Mouse (Mus musculus) embryonic stem cell, embryonic (primary cell): ENCODE measurements around the gene Cep95.

Experiments used
- CTCF ChIA-PET, 4 experiments: fragments of 300-600 bp in 2 of 4; fragments of 350-600 bp in 2 of 4; sonication (Branson Sonifier 250); formaldehyde crosslinking; loops; one replicate each; lab custom pipeline; 2022; ENCODE audit warnings: inconsistent platforms in 2 of 4; lab: Charles Lee
- POLR2A ChIA-PET, 4 experiments: fragments of 300-600 bp in 2 of 4; fragments of 350-600 bp in 2 of 4; sonication (Branson Sonifier 250); formaldehyde crosslinking; loops; one replicate each; lab custom pipeline; 2022; ENCODE audit warnings: antibody characterized with exemption in 4 of 4, inconsistent platforms in 1 of 4; lab: Charles Lee

Gene Cep95

DNA sequence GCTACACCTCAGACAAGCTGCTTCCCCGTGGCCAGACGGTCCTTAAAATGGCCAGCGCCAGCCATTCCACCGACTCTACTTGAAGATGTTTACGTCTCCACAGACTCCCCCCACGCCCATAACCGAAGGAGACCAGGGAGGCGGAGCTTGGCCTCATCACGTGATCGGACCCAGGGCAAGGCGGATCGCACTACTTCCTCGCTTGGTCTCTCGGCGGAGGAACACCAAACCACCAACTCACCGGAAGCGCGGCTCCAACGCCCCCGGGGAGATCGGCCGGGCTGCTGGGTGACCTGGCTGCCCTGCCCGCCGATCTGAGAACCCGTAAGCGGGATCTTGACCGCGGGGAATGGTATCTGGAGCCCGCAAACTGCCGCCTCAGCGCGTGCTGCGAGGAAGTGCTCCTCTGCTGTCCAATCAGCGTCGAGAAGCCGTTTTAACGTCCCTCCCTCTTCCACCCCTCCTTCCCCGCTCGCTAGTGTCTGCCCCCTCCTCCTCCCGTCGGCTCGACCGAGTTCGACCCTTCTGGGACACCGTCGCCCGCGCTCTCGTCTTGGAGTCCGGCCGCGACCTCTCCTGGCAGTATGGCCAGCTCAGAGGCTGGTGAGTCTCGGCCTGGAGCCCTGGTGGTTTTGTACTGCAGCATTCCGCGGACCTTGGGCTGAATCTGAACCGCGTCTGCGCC is at the start of gene Cep95, which contains the start of gene Ddx5:
Gene Cep95, plus strand, starts transcription at position 478 of the 685 bp plus-strand sequence.
Gene Ddx5, minus strand, starts transcription at position 411 of the 685 bp plus-strand sequence.
- ChIA-PET POLR2A (interaction anchor here (0.6 to 9.7 kb wide), 163 partner anchors 8 to 908 kb away, joined by 3 to 193 read pairs (median 4); partner anchors contain the start of genes Kpna2 (in 4 of the 4), Polg2 (in 4 of the 4), Smurf2 (in 3 of the 4) and Ccdc47 (in 2 of the 4)), CTCF (interaction anchor here in 2 of 4 experiments (0.7 to 0.9 kb wide), 3 partner anchors 47 to 366 kb away, joined by 3 to 4 read pairs (median 4); partner anchors contain the start of gene Kpna2 (in 1 of the 2))

- CTCF ChIA-PET: interaction anchor here in 3 of 4 experiments (0.6 to 4.7 kb wide), 8 partner anchors 13 to 322 kb away, joined by 3 to 76 read pairs (median 4); no protein-coding TSS in a partner anchor
Observed at GRCm38 (mm10) chr11:106740724-106741123, 48.3 kb upstream of the Cep95 start.

GRCm38 (mm10) chr11:106741232-106741631 is 47.8 kb upstream of the Cep95 start:
- ChIA-PET POLR2A (interaction anchor here (0.6 to 11.4 kb wide), 25 partner anchors 12 to 241 kb away, joined by 3 to 100 read pairs (median 5); no protein-coding TSS in a partner anchor), CTCF (interaction anchor here (0.5 to 4.7 kb wide), 28 partner anchors 11 to 414 kb away, joined by 3 to 96 read pairs (median 6); no protein-coding TSS in a partner anchor)

More at GRCm38 (mm10) chr11:106740724-106741123, 48.3 kb upstream of the Cep95 start:
- POLR2A ChIA-PET: interaction anchor here in 3 of 4 experiments (0.7 to 11.4 kb wide), 9 partner anchors 13 to 95 kb away, joined by 3 to 100 read pairs (median 5); no protein-coding TSS in a partner anchor

- CTCF ChIA-PET: interaction anchor here (0.5 to 4.7 kb wide), 77 partner anchors 10 to 439 kb away, joined by 3 to 96 read pairs (median 4); partner anchors contain the start of genes Cep95 (in 1 of the 4) and Ddx5 (in 1 of the 4)
- POLR2A ChIA-PET: interaction anchor here (0.6 to 11.4 kb wide), 44 partner anchors 10 to 870 kb away, joined by 3 to 100 read pairs (median 5); partner anchors contain the start of gene Tex2 (in 1 of the 4)
Observed at GRCm38 (mm10) chr11:106741826-106742225, 47.2 kb upstream of the Cep95 start.

GRCm38 (mm10) chr11:106742388-106742841 is 46.6 kb upstream of the Cep95 start:
- ChIA-PET POLR2A (interaction anchor here (0.5 to 11.4 kb wide), 72 partner anchors 10 to 1394 kb away, joined by 3 to 100 read pairs (median 4); partner anchors contain the start of genes Cep95 (in 1 of the 4), Ddx5 (in 1 of the 4) and Tex2 (in 1 of the 4)), CTCF (interaction anchor here (0.6 to 4.7 kb wide), 157 partner anchors 9 to 882 kb away, joined by 3 to 96 read pairs (median 4); partner anchors contain the start of genes Cep95 (in 1 of the 4), Ddx5 (in 1 of the 4), Ern1 (in 1 of the 4) and Tex2 (in 1 of the 4))

DNA sequence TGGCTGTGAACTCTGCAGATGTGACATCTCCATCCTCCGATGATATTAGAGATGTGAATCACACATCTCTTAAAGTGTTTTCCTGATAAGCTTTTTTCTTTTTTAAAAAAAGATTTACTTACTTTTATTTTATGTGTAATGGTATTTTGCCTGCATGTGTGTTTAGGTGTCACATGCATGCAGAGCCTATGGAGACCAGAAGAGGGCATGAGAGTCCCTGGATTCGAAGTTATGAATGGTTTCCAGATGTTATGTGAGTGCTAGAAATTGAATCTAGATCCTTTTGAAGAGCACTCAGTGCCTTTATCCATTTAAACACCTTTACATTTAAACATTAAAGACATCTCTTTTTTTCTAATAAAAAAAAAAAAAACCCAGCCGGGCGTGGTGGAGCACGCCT is 44.1 kb upstream of the Cep95 start:
- POLR2A ChIA-PET: interaction anchor here in 1 of 4 experiments (0.6 to 1.8 kb wide), 4 partner anchors 12 to 69 kb away, joined by 3 to 5 read pairs (median 4); no protein-coding TSS in a partner anchor
- CTCF ChIA-PET: interaction anchor here in 2 of 4 experiments (0.7 to 1.3 kb wide), 2 partner anchors 81 to 128 kb away, joined by 3 to 4 read pairs; no protein-coding TSS in a partner anchor

GRCm38 (mm10) chr11:106749557-106750120 is 39.4 kb upstream of the Cep95 start:
- CTCF ChIA-PET: interaction anchor here in 1 of 4 experiments (1.2 kb wide), 1 partner anchor 101 kb away, joined by 4 read pairs; no protein-coding TSS in a partner anchor
- POLR2A ChIA-PET: interaction anchor here in 3 of 4 experiments (0.6 to 1.0 kb wide), 3 partner anchors 25 to 249 kb away, joined by 3 read pairs; no protein-coding TSS in a partner anchor

DNA sequence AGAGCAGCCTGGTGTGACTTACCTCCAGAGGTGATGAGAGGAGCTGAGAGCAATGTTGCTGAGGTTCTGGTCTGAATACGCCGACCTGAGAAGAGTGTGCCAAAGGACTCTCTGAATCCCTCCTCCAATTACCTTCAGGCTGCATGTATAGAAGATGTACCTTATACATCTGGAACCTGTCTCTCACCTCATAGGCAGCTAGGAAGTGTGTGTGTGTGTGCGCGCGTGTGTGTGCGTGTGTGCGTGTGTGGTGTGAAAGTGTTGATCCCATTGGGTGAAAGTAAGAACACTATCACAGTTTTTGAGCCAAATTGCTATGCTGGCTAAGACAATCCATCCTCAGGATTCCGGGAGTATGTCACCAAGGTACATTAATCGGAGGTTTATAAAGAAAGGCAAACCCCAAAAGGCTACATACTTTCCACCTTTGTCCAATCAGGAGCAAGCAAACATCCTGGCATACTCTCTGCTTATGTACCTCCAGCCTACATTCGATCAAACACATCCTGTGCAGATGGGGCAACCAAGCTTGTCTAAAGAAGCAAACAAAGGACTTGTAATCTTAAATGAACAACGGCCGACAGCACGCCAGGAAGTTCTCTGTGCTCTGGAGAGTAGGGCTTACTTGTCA is 38.8 kb upstream of the Cep95 start, which contains the start of gene Pecam1:
Gene Pecam1, minus strand, starts transcription at position 508 of the 631 bp plus-strand sequence.
- ChIA-PET CTCF (interaction anchor here in 1 of 4 experiments (1.2 kb wide), 1 partner anchor 102 kb away, joined by 4 read pairs; no protein-coding TSS in a partner anchor), POLR2A (interaction anchor here (0.6 to 1.6 kb wide), 5 partner anchors 25 to 250 kb away, joined by 3 read pairs; partner anchors contain the start of gene Polg2 (in 1 of the 4))

- ChIA-PET CTCF (interaction anchor here in 2 of 4 experiments (1.4 kb wide), 2 partner anchors 9 kb away, joined by 6 read pairs; no protein-coding TSS in a partner anchor), POLR2A (interaction anchor here in 2 of 4 experiments (0.7 to 2.4 kb wide), 12 partner anchors 8 to 1092 kb away, joined by 3 to 8 read pairs (median 3); partner anchors contain the start of genes Cep95 (in 1 of the 2), Ddx5 (in 1 of the 2) and Polg2 (in 1 of the 2))
Observed at GRCm38 (mm10) chr11:106751039-106752018, 37.7 kb upstream of the Cep95 start, which contains the start of gene Milr1. Milr1 (plus strand) TSS chr11:106751226.

- CTCF ChIA-PET: interaction anchor here in 2 of 4 experiments (1.4 kb wide), 2 partner anchors 10 kb away, joined by 6 read pairs; no protein-coding TSS in a partner anchor
- POLR2A ChIA-PET: interaction anchor here in 2 of 4 experiments (0.6 to 2.4 kb wide), 11 partner anchors 9 to 251 kb away, joined by 3 to 8 read pairs (median 4); partner anchors contain the start of genes Cep95 (in 1 of the 2) and Ddx5 (in 1 of the 2)
Observed at GRCm38 (mm10) chr11:106752103-106752502, 36.9 kb upstream of the Cep95 start.

DNA sequence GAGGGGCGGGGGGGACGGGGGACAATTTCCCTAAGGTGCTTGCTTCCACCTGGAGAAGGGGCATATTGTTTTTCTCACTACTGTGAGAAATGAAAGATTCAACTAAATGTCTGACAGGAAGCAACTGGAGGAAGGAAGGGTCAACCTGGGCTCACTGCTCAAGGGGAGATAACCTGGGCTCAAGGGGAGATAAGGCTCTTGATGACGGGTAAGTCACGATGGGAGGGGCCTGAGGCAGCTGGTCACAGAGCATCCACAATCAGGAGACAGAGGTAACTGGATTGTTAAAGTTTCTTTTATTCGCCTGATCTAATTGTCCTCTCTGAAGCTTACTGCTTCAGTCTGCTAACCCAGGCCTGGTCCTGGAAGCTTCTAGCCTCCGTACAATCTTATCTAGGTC is 35.7 kb upstream of the Cep95 start:
- ChIA-PET CTCF (interaction anchor here in 1 of 4 experiments (0.8 to 0.9 kb wide), 2 partner anchors 105 to 360 kb away, joined by 4 to 11 read pairs; no protein-coding TSS in a partner anchor), POLR2A (interaction anchor here in 2 of 4 experiments (0.9 to 2.4 kb wide), 6 partner anchors 8 to 517 kb away, joined by 4 to 8 read pairs (median 5); partner anchors contain the start of genes Cep95 (in 1 of the 2) and Ddx5 (in 1 of the 2))

GRCm38 (mm10) chr11:106755583-106755982 is 33.5 kb upstream of the Cep95 start:
- ChIA-PET CTCF (interaction anchor here in 1 of 4 experiments (0.8 kb wide), 1 partner anchor 145 kb away, joined by 6 read pairs; no protein-coding TSS in a partner anchor), POLR2A (interaction anchor here in 2 of 4 experiments (0.9 to 2.1 kb wide), 6 partner anchors 13 to 109 kb away, joined by 3 to 10 read pairs (median 4); partner anchors contain the start of genes Cep95 (in 1 of the 2) and Ddx5 (in 1 of the 2))

DNA sequence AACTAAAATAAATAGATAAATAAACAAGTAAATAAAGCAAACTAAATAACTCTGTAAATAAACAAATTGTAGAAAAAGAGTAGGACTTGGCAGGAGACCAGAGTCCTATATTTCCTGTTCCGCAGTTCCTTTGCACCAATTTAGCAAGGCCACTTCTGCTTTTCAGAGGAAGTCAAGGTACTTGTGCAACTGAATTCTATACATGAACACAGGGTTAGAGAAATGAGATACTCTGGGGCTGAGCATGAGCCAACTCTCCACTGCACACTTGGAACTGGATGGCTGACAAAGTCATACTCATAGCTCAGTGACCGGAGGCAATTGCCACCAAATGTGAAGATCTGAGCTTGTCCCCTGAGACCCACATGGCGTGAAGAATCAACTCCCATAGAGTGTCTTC is 30.0 kb upstream of the Cep95 start:
- ChIA-PET CTCF (interaction anchor here in 1 of 4 experiments (0.6 kb wide), 1 partner anchor 264 kb away, joined by 4 read pairs; no protein-coding TSS in a partner anchor), POLR2A (interaction anchor here in 1 of 4 experiments (0.6 kb wide), 1 partner anchor 9 kb away, joined by 5 read pairs; no protein-coding TSS in a partner anchor)

- POLR2A ChIA-PET: interaction anchor here in 2 of 4 experiments (0.7 to 2.4 kb wide), 5 partner anchors 16 to 28 kb away, joined by 3 to 19 read pairs (median 4); partner anchors contain the start of genes Cep95 (in 1 of the 2), Ddx5 (in 1 of the 2) and Polg2 (in 1 of the 2)
- CTCF ChIA-PET: interaction anchor here in 1 of 4 experiments (0.6 kb wide), 1 partner anchor 18 kb away, joined by 3 read pairs; no protein-coding TSS in a partner anchor
Observed at GRCm38 (mm10) chr11:106760511-106760910, 28.5 kb upstream of the Cep95 start.
